Mouse (Mus musculus) liver, adult 2 months (tissue): ENCODE data around the gene Cep112.

ENCODE experiments used
- CTCF ChIP-seq: fragments of 200-500 bp; IDR thresholded peaks from 2 replicates; pipeline ENCODE4 v1.5.1; 2011; ENCODE audit warnings: low read depth, low read length, control low read depth
- POLR2A ChIP-seq: fragments of 200-500 bp; IDR thresholded peaks from 2 replicates; pipeline ENCODE4 v1.6.1; 2011; ENCODE audit warnings: low read length, control low read depth; ENCODE audit not compliant: insufficient read depth; ENCODE audit errors: extremely low read depth

- no peak for TF ChIP-seq POLR2A
- no peak for TF ChIP-seq CTCF
These were observed 137.1 kb downstream of the Cep112 start for GRCm38 (mm10) chr11:108562076-108562475.
